Mouse (Mus musculus) kidney, adult 2 months (tissue): ENCODE results near the gene Tmem161a.

Source experiments
- CTCF ChIP-seq: fragments of 200-500 bp; conservative IDR thresholded peaks from 2 replicates; pipeline ENCODE4 v1.5.1; 2011; ENCODE audit warnings: low read depth, mild to moderate bottlenecking, control low read depth, low read length, moderate library complexity, mixed read lengths; ENCODE audit not compliant: insufficient read depth, insufficient read length
- POLR2A ChIP-seq: fragments of 200-500 bp; IDR thresholded peaks from one replicate; pipeline ENCODE4 v1.6.1; 2011; ENCODE audit warnings: low read depth, low read length, control low read depth

DNA sequence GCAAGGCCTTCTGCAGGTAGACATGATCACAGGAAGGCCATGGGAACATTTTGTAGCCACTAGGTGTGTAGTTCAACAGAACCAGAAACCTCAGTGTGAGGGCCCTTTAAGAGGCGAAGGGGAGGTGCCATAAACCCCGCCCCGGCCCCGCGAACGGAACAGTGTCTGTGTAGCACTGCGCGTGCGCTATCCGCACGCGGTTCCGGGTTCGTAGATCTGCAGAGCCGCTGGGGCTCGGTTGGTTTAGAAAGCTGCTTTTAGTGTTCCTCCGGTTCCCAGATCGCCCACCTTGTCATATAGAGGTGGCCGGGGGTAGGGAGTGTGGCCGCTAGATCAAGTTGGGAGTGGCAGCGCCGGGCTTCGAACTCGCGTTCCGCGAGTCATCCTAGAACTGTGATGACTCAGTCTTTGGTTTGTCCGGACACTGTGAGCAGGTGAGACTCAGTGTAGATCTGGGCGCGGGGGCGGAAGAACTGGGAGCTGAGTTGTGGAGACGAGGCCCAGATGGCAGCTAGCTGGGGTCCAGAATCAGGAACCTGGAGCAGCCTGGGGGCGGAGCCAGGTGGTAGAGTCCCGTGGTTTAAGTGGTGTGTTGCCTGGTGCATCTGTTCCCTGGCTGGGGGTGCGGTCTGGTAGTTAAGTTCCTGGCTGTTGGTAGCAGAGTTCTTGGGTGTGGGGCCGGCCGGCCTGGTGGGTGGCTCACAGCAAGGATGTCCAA lies 40.8 kb upstream of the Tmem161a start, which contains the start of gene Nr2c2ap:
- no peak for TF ChIP-seq CTCF
- TF ChIP-seq POLR2A: no peak
